Mouse (Mus musculus) ES-E14 (cell line): ENCODE data around the gene Slc30a3. TPM values are rescaled to one million over a fixed set of nuclear protein-coding genes. Genes with fewer than 3 reads are reported as not detected.

Experiments
- DNase-seq: peaks from one replicate; pipeline ENCODE4 v3.0.0-alpha.2; 2013; ENCODE audit warnings: low read depth, low spot score
- H3K27ac ChIP-seq: 2 replicates; pipeline ENCODE4 v1.5.1; 2012; ENCODE audit warnings: low read depth, mild to moderate bottlenecking, low read length, moderate library complexity, mixed read lengths; ENCODE audit not compliant: poor library complexity, insufficient read depth, severe bottlenecking
- H3K36me3 ChIP-seq: 2 replicates; pipeline ENCODE4 v1.6.1; 2012; ENCODE audit warnings: mild to moderate bottlenecking, low read length, moderate library complexity, mixed read lengths; ENCODE audit not compliant: control insufficient read depth, poor library complexity, insufficient read depth, severe bottlenecking
- H3K4me1 ChIP-seq, 2 experiments: fragments of 150-350 bp in 1 of 2; sonication (generic) in 1 of 2; 2 replicates each; pipeline ENCODE4 v1.6.1; 2012; ENCODE audit warnings: low read length in 2 of 2, mild to moderate bottlenecking in 1 of 2, mixed read lengths in 1 of 2; ENCODE audit not compliant: control insufficient read depth in 2 of 2, insufficient read depth in 2 of 2, poor library complexity in 1 of 2
- H3K4me3 ChIP-seq, 2 experiments: fragments of 150-350 bp in 1 of 2; sonication (generic) in 1 of 2; 2 replicates each; pipeline ENCODE4 v1.5.1; 2012; ENCODE audit warnings: low read length in 2 of 2, low read depth in 1 of 2, mild to moderate bottlenecking in 1 of 2, mixed read lengths in 1 of 2; ENCODE audit not compliant: insufficient read depth in 1 of 2, poor library complexity in 1 of 2, severe bottlenecking in 1 of 2
- H3K9ac ChIP-seq: 2 replicates; pipeline ENCODE4 v1.6.1; 2012; ENCODE audit warnings: low read depth, mild to moderate bottlenecking, low read length, mixed read lengths; ENCODE audit not compliant: poor library complexity, insufficient read depth, severe bottlenecking
- H3K9me3 ChIP-seq: fragments of 150-350 bp; sonication (generic); 2 replicates; pipeline ENCODE4 v1.6.1; 2012; ENCODE audit warnings: low read depth, mild to moderate bottlenecking, low read length; ENCODE audit not compliant: control insufficient read depth, insufficient read depth
- CHD2 ChIP-seq: IDR thresholded peaks from 2 replicates; pipeline ENCODE4 v1.6.1; 2014; ENCODE audit warnings: mild to moderate bottlenecking, low read depth, low read length, inconsistent platforms
- HCFC1 ChIP-seq: IDR thresholded peaks from 2 replicates; pipeline ENCODE4 v1.6.1; 2012; ENCODE audit warnings: low read length, inconsistent platforms, borderline replicate concordance; ENCODE audit not compliant: insufficient read depth
- MAFK ChIP-seq: IDR thresholded peaks from 2 replicates; pipeline ENCODE4 v1.6.1; 2014; ENCODE audit warnings: mild to moderate bottlenecking, low read depth, low read length, inconsistent platforms; ENCODE audit not compliant: insufficient read depth
- ZC3H11A ChIP-seq: IDR thresholded peaks from 2 replicates; pipeline ENCODE4 v1.6.1; 2012; ENCODE audit warnings: low read depth, mild to moderate bottlenecking, inconsistent platforms, low read length, borderline replicate concordance
- ZNF384 ChIP-seq: IDR thresholded peaks from 2 replicates; pipeline ENCODE4 v1.6.1; 2012; ENCODE audit warnings: low read depth, low read length, inconsistent platforms
- in situ Hi-C, 2 experiments: fragments of 600-800 bp; cut with MboI; formaldehyde crosslinking; loops; one replicate each; pipeline ENCODE4 v1.15.1; 2025; ENCODE audit warnings: low sequenced_read_pairs in 2 of 2, inconsistent platforms in 1 of 2; ENCODE audit not compliant: unreplicated experiment in 2 of 2
- total RNA-seq: library from RNA; depleted of rRNA; stranded (reverse); fragments of 300-350 nt; gene quantifications from 2 replicates; pipeline ENCODE4 v1.2.3, GENCODE M21; 2012

Slc30a3 gene
- total RNA-seq, 1 experiment, result 1.5 TPM

- TF ChIP-seq MAFK, result no peak
- TF ChIP-seq ZC3H11A, result no peak
- TF ChIP-seq CHD2, result no peak
- TF ChIP-seq ZNF384, result no peak
- TF ChIP-seq HCFC1, result no peak
- in situ Hi-C loops, result no loop called here
Measured at GRCm38 (mm10) chr5:31116354-31116753, 8.3 kb upstream of the Slc30a3 start, which contains the start of gene Trim54. Gene Trim54 (plus strand): TSS chr5:31116712.

GRCm38 (mm10) chr5:31110781-31111180, 2.7 kb upstream of the Slc30a3 start:
- no peak overlapping the region for H3K4me3 ChIP-seq
- no peak overlapping the region for H3K27ac ChIP-seq
- H3K36me3 ChIP-seq, result no peaks in the 10 kb centered on the region
- in situ Hi-C loops, result no loop called here
- no peaks in the 10 kb centered on the region for H3K4me1 ChIP-seq
- H3K9me3 ChIP-seq, result no peaks in the 10 kb centered on the region
- H3K9ac ChIP-seq, result no peak overlapping the region
- no peak for TF ChIP-seq HCFC1
- 0 out of 2 replicates have a peak, but pooled peaks have one; percentile 21 for TF ChIP-seq MAFK
- no peak for TF ChIP-seq CHD2
- no peak for DNase-seq

More at GRCm38 (mm10) chr5:31116354-31116753, 8.3 kb upstream of the Slc30a3 start, which contains the start of gene Trim54:
- H3K4me1 ChIP-seq, result peaks cover 3 to 11% of the 10 kb centered on the region in 2 experiments; a peak in 3 of 4 replicates
- H3K36me3 ChIP-seq, result no peaks in the 10 kb centered on the region
- peak within 1 kb of the TSS; percentile 51; the same call in 1 of the 2 replicates for H3K27ac ChIP-seq
- H3K9me3 ChIP-seq, result no peaks in the 10 kb centered on the region
- DNase-seq, result no peak
- peak within 1 kb of the TSS; percentile 61; the same call in 1 of the 2 replicates for H3K9ac ChIP-seq
- peak within 1 kb of the TSS; percentile 62 to 67 for H3K4me3 ChIP-seq

DNA sequence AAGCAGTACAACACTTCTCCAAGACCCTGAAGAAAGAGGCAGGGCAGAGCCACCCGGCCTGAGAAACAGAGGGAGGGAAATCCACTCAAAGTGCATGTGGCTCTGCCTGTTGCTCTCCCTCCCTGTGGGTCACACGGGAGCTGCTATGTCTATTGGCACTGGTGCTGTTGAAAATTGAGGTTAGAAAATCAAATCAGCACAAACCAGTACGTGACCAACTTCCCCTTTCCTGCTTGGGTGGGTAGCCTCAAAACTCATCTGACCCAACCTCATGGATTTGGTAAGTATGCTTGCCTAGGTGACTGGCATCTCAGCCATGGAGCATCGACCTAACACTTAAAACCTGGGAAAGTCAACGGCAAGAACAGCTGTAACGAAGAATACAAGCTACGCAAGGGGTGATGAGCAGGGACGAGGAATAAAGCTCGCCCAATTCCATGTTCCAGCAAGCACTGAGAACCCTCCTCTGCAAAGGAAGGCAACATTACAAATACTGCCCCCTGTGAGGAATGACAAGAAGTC, 2.2 kb downstream of the Slc30a3 start, which contains the start of gene Dnajc5g:
Gene Dnajc5g, plus strand, starts transcription at position 472 of the 522 bp plus-strand sequence.
- Histone ChIP-seq H3K4me3 (no peak within 1 kb of the TSS), H3K9ac (no peak within 1 kb of the TSS), H3K36me3 (no peaks in the 10 kb centered on the region), H3K9me3 (no peaks in the 10 kb centered on the region), H3K4me1 (no peaks in the 10 kb centered on the region), H3K27ac (no peak within 1 kb of the TSS)
- TF ChIP-seq MAFK (no peak), CHD2 (no peak), ZNF384 (no peak), ZC3H11A (no peak)
- no peak for DNase-seq
- in situ Hi-C loops, result no loop called here

GRCm38 (mm10) chr5:31095711-31096480, 12.1 kb downstream of the Slc30a3 start:
- Histone ChIP-seq H3K4me3 (peak overlapping the region; percentile 71 to 92; a peak in 1 of 4 replicates), H3K27ac (no peak overlapping the region), H3K4me1 (peaks cover 2 to 6% of the 10 kb centered on the region in 2 experiments; a peak in 2 of 4 replicates), H3K9ac (no peak overlapping the region), H3K9me3 (no peaks in the 10 kb centered on the region), H3K36me3 (no peaks in the 10 kb centered on the region)
- in situ Hi-C loops, result no loop called here
- DNase-seq, result no peak
- TF ChIP-seq MAFK (no peak), ZNF384 (no peak), CHD2 (no peak), ZC3H11A (no peak), HCFC1 (no peak)
